Mouse (Mus musculus): Measurements from ENCODE around the gene Tmem274. TPM values are rescaled to one million over a fixed set of nuclear protein-coding genes. Genes with fewer than 3 reads are reported as not detected.
"Not testable (repeated sequence)": the region's sequence is repeated elsewhere in the genome, so short reads cannot be mapped to it uniquely, and the experiment has no call there.

The Tmem274 gene
- polyA plus RNA-seq, 1 experiment, result 0.51 TPM

- Histone ChIP-seq H3K4me3 (replicated peaks; ENCODE audit: insufficient read depth, low read depth, low read length) (no peak overlapping the region), H3K27ac (ENCODE audit: insufficient read depth, low read length) (no peak overlapping the region), H3K27me3 (ENCODE audit: control insufficient read depth, insufficient read depth, low read length) (no peaks in the 10 kb centered on the region), H3K4me1 (ENCODE audit: control insufficient read depth, insufficient read depth, low read length) (peaks cover 30% of the 10 kb centered on the region)
- WGBS, result 87% methylated on average over 1 of the region's 1 CpGs
- TF ChIP-seq CTCF (IDR thresholded peaks at IDR 0.05; ENCODE audit: borderline replicate concordance, insufficient read depth, low read depth, low read length) (no peak), POLR2A (IDR thresholded peaks at IDR 0.05; ENCODE audit: borderline replicate concordance, insufficient read depth, low read length) (no peak)
- no peak for DNase-seq
Observed at GRCm38 (mm10) chr4:149459425-149459824, 17.8 kb upstream of the Tmem274 start.

GRCm38 (mm10) chr4:149460475-149460874 lies 16.7 kb upstream of the Tmem274 start:
- H3K27ac ChIP-seq (ENCODE audit: insufficient read depth, low read length), result peak overlapping the region; percentile 91; the same call in 1 of the 2 replicates
- not testable (repeated sequence) for H3K27me3 ChIP-seq (ENCODE audit: control insufficient read depth, insufficient read depth, low read length); H3K4me3 ChIP-seq (replicated peaks; ENCODE audit: insufficient read depth, low read depth, low read length); DNase-seq
- WGBS, result 94% methylated on average over 2 of the region's 2 CpGs
- H3K4me1 ChIP-seq (ENCODE audit: control insufficient read depth, insufficient read depth, low read length), result peaks cover 27% of the 10 kb centered on the region
- 0 out of 2 replicates have a peak, but pooled peaks have one; percentile 8 for TF ChIP-seq CTCF (IDR thresholded peaks at IDR 0.05; ENCODE audit: borderline replicate concordance, insufficient read depth, low read depth, low read length)

GRCm38 (mm10) chr4:149461579-149462304 lies 15.4 kb upstream of the Tmem274 start:
- 7% methylated on average over 6 of the region's 7 CpGs for WGBS
- peaks cover 27% of the 10 kb centered on the region for H3K4me1 ChIP-seq (ENCODE audit: control insufficient read depth, insufficient read depth, low read length)
- DNase-seq, result peak; percentile 81 to 87
- H3K27me3 ChIP-seq (ENCODE audit: control insufficient read depth, insufficient read depth, low read length), result no peaks in the 10 kb centered on the region
- peak overlapping the region; percentile 96 for H3K27ac ChIP-seq (ENCODE audit: insufficient read depth, low read length)
- TF ChIP-seq CTCF (IDR thresholded peaks at IDR 0.05; ENCODE audit: borderline replicate concordance, insufficient read depth, low read depth, low read length) (no peak), POLR2A (IDR thresholded peaks at IDR 0.05; ENCODE audit: borderline replicate concordance, insufficient read depth, low read length) (no peak)
- H3K4me3 ChIP-seq (replicated peaks; ENCODE audit: insufficient read depth, low read depth, low read length), result peak overlapping the region; percentile 29

GRCm38 (mm10) chr4:149462305-149462971 lies 14.7 kb upstream of the Tmem274 start:
- H3K27me3 ChIP-seq (ENCODE audit: control insufficient read depth, insufficient read depth, low read length), result no peaks in the 10 kb centered on the region
- H3K4me3 ChIP-seq (replicated peaks; ENCODE audit: insufficient read depth, low read depth, low read length), result peak overlapping the region; percentile 29
- 65% methylated on average over 6 of the region's 6 CpGs for WGBS
- peak overlapping the region; percentile 96 for H3K27ac ChIP-seq (ENCODE audit: insufficient read depth, low read length)
- TF ChIP-seq CTCF (IDR thresholded peaks at IDR 0.05; ENCODE audit: borderline replicate concordance, insufficient read depth, low read depth, low read length) (no peak), POLR2A (IDR thresholded peaks at IDR 0.05; ENCODE audit: borderline replicate concordance, insufficient read depth, low read length) (no peak)
- DNase-seq, result no peak
- peaks cover 27% of the 10 kb centered on the region for H3K4me1 ChIP-seq (ENCODE audit: control insufficient read depth, insufficient read depth, low read length)

GRCm38 (mm10) chr4:149463435-149463950 lies 13.7 kb upstream of the Tmem274 start:
- H3K4me3 ChIP-seq (replicated peaks; ENCODE audit: insufficient read depth, low read depth, low read length), result no peak overlapping the region

GRCm38 (mm10) chr4:149469557-149469956 lies 7.6 kb upstream of the Tmem274 start:
- TF ChIP-seq POLR2A (IDR thresholded peaks at IDR 0.05; ENCODE audit: borderline replicate concordance, insufficient read depth, low read length) (no peak), CTCF (IDR thresholded peaks at IDR 0.05; ENCODE audit: borderline replicate concordance, insufficient read depth, low read depth, low read length) (no peak)
- 93% methylated on average over 3 of the region's 3 CpGs for WGBS
- Histone ChIP-seq H3K4me3 (replicated peaks; ENCODE audit: insufficient read depth, low read depth, low read length) (no peak overlapping the region), H3K27me3 (ENCODE audit: control insufficient read depth, insufficient read depth, low read length) (no peaks in the 10 kb centered on the region), H3K4me1 (ENCODE audit: control insufficient read depth, insufficient read depth, low read length) (no peaks in the 10 kb centered on the region), H3K27ac (ENCODE audit: insufficient read depth, low read length) (no peak overlapping the region)
- no peak for DNase-seq

More at GRCm38 (mm10) chr4:149463435-149463950, 13.7 kb upstream of the Tmem274 start:
- no peak for DNase-seq
- peaks cover 25% of the 10 kb centered on the region for H3K4me1 ChIP-seq (ENCODE audit: control insufficient read depth, insufficient read depth, low read length)
- TF ChIP-seq POLR2A (IDR thresholded peaks at IDR 0.05; ENCODE audit: borderline replicate concordance, insufficient read depth, low read length), result no peak
- TF ChIP-seq CTCF (IDR thresholded peaks at IDR 0.05; ENCODE audit: borderline replicate concordance, insufficient read depth, low read depth, low read length), result no peak
- WGBS, result 71% methylated on average over 6 of the region's 6 CpGs
- H3K27ac ChIP-seq (ENCODE audit: insufficient read depth, low read length), result no peak overlapping the region
- no peaks in the 10 kb centered on the region for H3K27me3 ChIP-seq (ENCODE audit: control insufficient read depth, insufficient read depth, low read length)

GRCm38 (mm10) chr4:149475096-149475495 lies 2.1 kb upstream of the Tmem274 start:
- H3K27ac ChIP-seq (ENCODE audit: insufficient read depth, low read length), result no peak overlapping the region
- TF ChIP-seq POLR2A (IDR thresholded peaks at IDR 0.05; ENCODE audit: borderline replicate concordance, insufficient read depth, low read length), result no peak
- TF ChIP-seq CTCF (IDR thresholded peaks at IDR 0.05; ENCODE audit: borderline replicate concordance, insufficient read depth, low read depth, low read length), result 0 out of 2 replicates have a peak, but pooled peaks have one; percentile 5
- H3K27me3 ChIP-seq (ENCODE audit: control insufficient read depth, insufficient read depth, low read length), result no peaks in the 10 kb centered on the region
- 36% methylated on average over 7 of the region's 7 CpGs for WGBS
- peaks cover 3% of the 10 kb centered on the region; the same call in 1 of the 2 replicates for H3K4me1 ChIP-seq (ENCODE audit: control insufficient read depth, insufficient read depth, low read length)
- no peak for DNase-seq
- no peak overlapping the region for H3K4me3 ChIP-seq (replicated peaks; ENCODE audit: insufficient read depth, low read depth, low read length)
